7 mouse cellular contexts compared by ENCODE assay signal in the genomic region with DNA sequence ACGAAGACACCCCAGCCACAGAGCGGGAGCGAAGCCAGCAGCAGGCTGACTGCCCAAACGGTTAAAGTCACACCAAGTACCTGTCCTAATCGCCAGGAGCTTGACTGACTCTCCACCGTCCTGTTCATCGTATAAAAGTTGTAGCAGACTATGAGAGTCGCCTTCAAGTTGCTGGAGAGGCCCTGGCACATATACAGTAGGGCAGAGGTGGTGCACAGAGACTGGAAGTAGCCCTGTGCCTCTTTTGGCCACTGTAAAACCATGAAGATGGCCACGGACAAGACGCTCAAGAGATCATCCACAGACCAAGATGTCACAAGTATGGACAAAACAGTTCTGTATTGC. TPM values are rescaled to one million over a fixed set of nuclear protein-coding genes. Genes with fewer than 3 reads are reported as not detected.
DNase-seq lines count a peak whose midpoint lies in the region; ATAC-seq lines count a peak whose summit lies in the region.

No protein-coding gene starts in this region.

- H3K4me1 ChIP-seq in lung, embryonic 16.5 days (replicated peaks; ENCODE audit: control insufficient read depth, insufficient read depth, low read length), result no peaks in the 10 kb centered on the region
- H3K4me1 ChIP-seq in forebrain, embryonic 14.5 days (ENCODE audit: control insufficient read depth, insufficient read depth, low read length), result peaks cover 4% of the 10 kb centered on the region; the same call in 1 of the 2 replicates
- peaks cover 10% of the 10 kb centered on the region for H3K4me1 ChIP-seq in limb, embryonic 15.5 days
- H3K4me1 ChIP-seq in stomach, embryonic 16.5 days (ENCODE audit: control insufficient read depth, insufficient read depth, low read length), result no peaks in the 10 kb centered on the region

- WGBS in lung, embryonic 16.5 days, result 11% methylated on average over 10 of the region's 10 CpGs
- WGBS in forebrain, embryonic 14.5 days, result 19% methylated on average over 10 of the region's 10 CpGs
- WGBS in limb, embryonic 15.5 days, result 16% methylated on average over 10 of the region's 10 CpGs
- WGBS in stomach, embryonic 16.5 days, result 13% methylated on average over 10 of the region's 10 CpGs

- H3K4me2 ChIP-seq in lung, embryonic 16.5 days (ENCODE audit: low read depth, low read length), result peak overlapping the region; percentile 55
- H3K4me2 ChIP-seq in forebrain, embryonic 14.5 days (ENCODE audit: low read length), result peak overlapping the region; percentile 92
- H3K4me2 ChIP-seq in limb, embryonic 15.5 days, result peak overlapping the region; percentile 70
- H3K4me2 ChIP-seq in stomach, embryonic 16.5 days (ENCODE audit: low read depth, low read length), result peak overlapping the region; percentile 64

- H3K27me3 ChIP-seq in lung, embryonic 16.5 days (ENCODE audit: control insufficient read depth, insufficient read depth, low read depth, low read length), result peaks cover 2% of the 10 kb centered on the region; the same call in 1 of the 2 replicates
- H3K27me3 ChIP-seq in forebrain, embryonic 14.5 days (replicated peaks; ENCODE audit: control insufficient read depth, insufficient read depth, low read length), result no peaks in the 10 kb centered on the region
- H3K27me3 ChIP-seq in limb, embryonic 15.5 days, result peaks cover 18% of the 10 kb centered on the region
- 0 out of 2 replicates have a peak, but pooled peaks cover 3% of the 10 kb centered on the region for H3K27me3 ChIP-seq in stomach, embryonic 16.5 days (ENCODE audit: control insufficient read depth, insufficient read depth, low read length)

- no peaks in the 10 kb centered on the region for H3K9me3 ChIP-seq in lung, embryonic 16.5 days (ENCODE audit: control insufficient read depth, low read length)
- no peaks in the 10 kb centered on the region for H3K9me3 ChIP-seq in forebrain, embryonic 14.5 days (replicated peaks; ENCODE audit: control insufficient read depth, low read length)
- no peaks in the 10 kb centered on the region for H3K9me3 ChIP-seq in limb, embryonic 15.5 days
- H3K9me3 ChIP-seq in stomach, embryonic 16.5 days (replicated peaks; ENCODE audit: control insufficient read depth, low read length), result no peaks in the 10 kb centered on the region

- H3K9ac ChIP-seq in lung, embryonic 16.5 days (ENCODE audit: low read length), result no peak overlapping the region
- H3K9ac ChIP-seq in forebrain, embryonic 14.5 days (ENCODE audit: low read length), result peak overlapping the region; percentile 70
- H3K9ac ChIP-seq in limb, embryonic 15.5 days, result no peak overlapping the region
- no peak overlapping the region for H3K9ac ChIP-seq in stomach, embryonic 16.5 days (ENCODE audit: low read length)

- no peak for ATAC-seq in lung, embryonic 16.5 days (ENCODE audit: low read depth)
- ATAC-seq in forebrain, embryonic 14.5 days, result no peak
- no peak for ATAC-seq in limb, embryonic 15.5 days (ENCODE audit: insufficient number of reproducible peaks, low FRiP score, low TSS enrichment, low read depth)
- no peak for ATAC-seq in stomach, embryonic 16.5 days (ENCODE audit: insufficient read depth, low FRiP score)
- no peak for ATAC-seq in cerebellum, adult (ENCODE audit: insufficient number of reproducible peaks, low FRiP score, low TSS enrichment)

- DNase-seq in lung, adult 18-20 months, result no peak
- DNase-seq in forebrain, embryonic 14.5 days (ENCODE audit: low spot score), result no peak
- no peak for DNase-seq in kidney, adult 11 months

- peak overlapping the region; percentile 37 for H3K4me3 ChIP-seq in lung, embryonic 16.5 days (ENCODE audit: low read length)
- peak overlapping the region; percentile 52 for H3K4me3 ChIP-seq in forebrain, embryonic 14.5 days (ENCODE audit: low read depth, low read length)
- peak overlapping the region; percentile 40 for H3K4me3 ChIP-seq in limb, embryonic 15.5 days
- peak overlapping the region; percentile 35 for H3K4me3 ChIP-seq in stomach, embryonic 16.5 days (replicated peaks; ENCODE audit: low read length)

- H3K36me3 ChIP-seq in lung, embryonic 16.5 days (ENCODE audit: control insufficient read depth, insufficient read depth, low read length), result no peaks in the 10 kb centered on the region
- no peaks in the 10 kb centered on the region for H3K36me3 ChIP-seq in forebrain, embryonic 14.5 days (ENCODE audit: control insufficient read depth, insufficient read depth, low read length)
- no peaks in the 10 kb centered on the region for H3K36me3 ChIP-seq in limb, embryonic 15.5 days
- no peaks in the 10 kb centered on the region for H3K36me3 ChIP-seq in stomach, embryonic 16.5 days (ENCODE audit: control insufficient read depth, insufficient read depth, low read length)

- no peak overlapping the region for H3K27ac ChIP-seq in lung, embryonic 16.5 days (ENCODE audit: low read length)
- H3K27ac ChIP-seq in forebrain, embryonic 14.5 days (ENCODE audit: low read depth, low read length), result no peak overlapping the region
- no peak overlapping the region for H3K27ac ChIP-seq in limb, embryonic 15.5 days
- no peak overlapping the region for H3K27ac ChIP-seq in stomach, embryonic 16.5 days (ENCODE audit: low read length)

RNA-seq across cellular contexts. Expression of a gene that starts 0.9 kb away (rescaled TPM):
- polyA plus RNA-seq in lung, embryonic 16.5 days (2015; fragmentation: Nextera tagmentation; extraction: Ambion mirVana), result 0.13 TPM in 1 of 2 replicates, not detected in the other
- polyA plus RNA-seq in forebrain, embryonic 14.5 days (2014; fragmentation: Nextera tagmentation; extraction: Ambion mirVana), result 2.9 and 3.9 TPM in 2 replicates
- polyA plus RNA-seq in limb, embryonic 15.5 days (2015; fragmentation: Nextera tagmentation; extraction: Ambion mirVana), result 0.67 and 0.71 TPM in 2 replicates
- 0.11 TPM in 1 of 2 replicates, not detected in the other for polyA plus RNA-seq in stomach, embryonic 16.5 days (2015; fragmentation: Nextera tagmentation; extraction: Ambion mirVana)
